Mouse (Mus musculus): ENCODE results near the gene Galnt9.

GRCm38 (mm10) chr5:110543951-110544690 is at the start of gene Galnt9:
- no peak for TF ChIP-seq CTCF (IDR thresholded peaks at IDR 0.05; ENCODE audit: low read depth, low read length)
- TF ChIP-seq POLR2A (IDR thresholded peaks at IDR 0.05; ENCODE audit: borderline replicate concordance, low read depth, low read length): no peak
